Mouse (Mus musculus) spleen, adult 10 weeks (tissue): ENCODE results near the gene Zfp36l2. TPM values are rescaled to one million over a fixed set of nuclear protein-coding genes. Genes with fewer than 3 reads are reported as not detected.

Source experiments
- polyA plus RNA-seq: library from polyadenylated mRNA; stranded (reverse); fragments of 350-450 nt; fragmentation: Illumina TruSeq; extraction: RNeasy Lipid Tissue Mini Kit (QIAGEN cat#74804); gene quantifications from one replicate; pipeline ENCODE4 v1.2.3, GENCODE M21; 2015; ENCODE audit warnings: low replicate concordance; ENCODE audit not compliant: insufficient read depth

The Zfp36l2 gene
- 192 TPM for polyA plus RNA-seq

GRCm38 (mm10) chr17:84187727-84188373 is at the start of gene Zfp36l2:
Zfp36l2 (minus strand) TSS chr17:84187947.

